Mouse (Mus musculus) stomach, postnatal 0 days (tissue): ENCODE data around the gene Tecta. TPM values are rescaled to one million over a fixed set of nuclear protein-coding genes. Genes with fewer than 3 reads are reported as not detected.

Source experiments
- ATAC-seq: fragments of 200-750 bp; cut with Nextera tagmentation; 2 replicates; pipeline ENCODE4 v1.8.0; 2017; ENCODE audit not compliant: low FRiP score, low TSS enrichment
- DNase-seq: peaks from one replicate; pipeline ENCODE4 v3.0.0-alpha.2; 2016; ENCODE audit warnings: low spot score
- H3K27ac ChIP-seq: fragments of 300-500 bp; sonication (generic); replicated peaks from 2 replicates; pipeline ENCODE4 v1.5.1; 2014; ENCODE audit warnings: mild to moderate bottlenecking, control low read depth
- H3K27me3 ChIP-seq: fragments of 300-500 bp; sonication (generic); 2 replicates; pipeline ENCODE4 v1.6.1; 2014; ENCODE audit warnings: low read length; ENCODE audit not compliant: control insufficient read depth, insufficient read depth
- H3K36me3 ChIP-seq: fragments of 300-500 bp; sonication (generic); 2 replicates; pipeline ENCODE4 v1.6.1; 2014; ENCODE audit warnings: low read length, mixed read lengths; ENCODE audit not compliant: control insufficient read depth, insufficient read depth
- H3K4me1 ChIP-seq: fragments of 300-500 bp; sonication (generic); replicated peaks from 2 replicates; pipeline ENCODE4 v1.6.1; 2014; ENCODE audit warnings: antibody characterized with exemption; ENCODE audit not compliant: control insufficient read depth, insufficient read depth
- H3K4me2 ChIP-seq: fragments of 300-500 bp; sonication (generic); replicated peaks from 2 replicates; pipeline ENCODE4 v1.6.1; 2014; ENCODE audit warnings: low read depth, mild to moderate bottlenecking, control low read depth, moderate library complexity
- H3K4me3 ChIP-seq: fragments of 300-500 bp; sonication (generic); 2 replicates; pipeline ENCODE4 v1.5.1; 2014; ENCODE audit warnings: low read depth, low read length, control low read depth
- H3K9ac ChIP-seq: fragments of 300-500 bp; sonication (generic); 2 replicates; pipeline ENCODE4 v1.6.1; 2014; ENCODE audit warnings: mild to moderate bottlenecking, low read length, control low read depth, mixed read lengths
- H3K9me3 ChIP-seq: fragments of 300-500 bp; sonication (generic); 2 replicates; pipeline ENCODE4 v1.6.1; 2016; ENCODE audit warnings: low read length; ENCODE audit not compliant: control insufficient read depth
- CTCF ChIP-seq: IDR thresholded peaks from 2 replicates; pipeline ENCODE4 v1.5.1; 2016; ENCODE audit warnings: antibody characterized with exemption, low read depth, mild to moderate bottlenecking, moderate library complexity
- EP300 ChIP-seq: optimal IDR thresholded peaks from 2 replicates; pipeline ENCODE3; 2016; ENCODE audit warnings: antibody characterized with exemption
- WGBS: fragments of 180-500 bp; shearing (Covaris S2); extraction: QIAGEN DNeasy Blood & Tissue Kit; methylation state at CpG from one replicate; pipeline ENCODE4 v1.1.7; 2014; 5-methylcytosine and 5-hydroxymethylcytosine counted together
- polyA plus RNA-seq: library from polyadenylated mRNA; unstranded; fragments of >200 nt; fragmentation: Nextera tagmentation; extraction: Ambion mirVana; gene quantifications from 2 replicates; pipeline ENCODE4 v1.2.1, GENCODE M21; 2015

Tecta gene
- polyA plus RNA-seq, 1 experiment from 2014 or later = 0.05 TPM

GRCm38 (mm10) chr9:42417352-42417952 is 17.7 kb upstream of the Tecta start:
- Histone ChIP-seq H3K36me3 (no peaks in the 10 kb centered on the region; the same call in 1 of the 2 replicates), H3K4me2 (no peak overlapping the region), H3K27me3 (no peaks in the 10 kb centered on the region), H3K9me3 (no peaks in the 10 kb centered on the region), H3K4me3 (no peak overlapping the region), H3K27ac (no peak overlapping the region), H3K9ac (no peak overlapping the region), H3K4me1 (no peaks in the 10 kb centered on the region)
- 57% methylated on average over 12 of the region's 12 CpGs for WGBS
- ATAC-seq = peak; percentile 61
- no peak for DNase-seq
- TF ChIP-seq EP300 = no peak
- no peak for TF ChIP-seq CTCF

GRCm38 (mm10) chr9:42415184-42415583 is 15.5 kb upstream of the Tecta start:
- Histone ChIP-seq H3K36me3 (no peaks in the 10 kb centered on the region; the same call in 1 of the 2 replicates), H3K9me3 (no peaks in the 10 kb centered on the region), H3K27me3 (no peaks in the 10 kb centered on the region), H3K4me3 (no peak overlapping the region), H3K4me1 (no peaks in the 10 kb centered on the region), H3K9ac (no peak overlapping the region), H3K4me2 (no peak overlapping the region), H3K27ac (no peak overlapping the region)
- ATAC-seq (no peak), DNase-seq (no peak)
- TF ChIP-seq EP300 = no peak
- no peak for TF ChIP-seq CTCF
- WGBS = 46% methylated on average over 1 of the region's 1 CpGs

- Histone ChIP-seq H3K4me2 (no peak overlapping the region), H3K4me3 (no peak overlapping the region), H3K9ac (no peak overlapping the region), H3K27ac (no peak overlapping the region), H3K27me3 (no peaks in the 10 kb centered on the region), H3K4me1 (no peaks in the 10 kb centered on the region), H3K9me3 (no peaks in the 10 kb centered on the region), H3K36me3 (no peaks in the 10 kb centered on the region; the same call in 1 of the 2 replicates)
- 63% methylated on average over 12 of the region's 12 CpGs for WGBS
- DNase-seq (no peak), ATAC-seq (no peak)
- no peak for TF ChIP-seq EP300
These were observed 13.6 kb upstream of the Tecta start for GRCm38 (mm10) chr9:42413345-42413744.

- TF ChIP-seq CTCF (no peak), EP300 (no peak)
- no peak overlapping the region for H3K4me2 ChIP-seq
These were observed 11.6 kb upstream of the Tecta start for GRCm38 (mm10) chr9:42411296-42411695.

GRCm38 (mm10) chr9:42405736-42406135 is 6.0 kb upstream of the Tecta start:
- no peak overlapping the region for H3K27ac ChIP-seq
- ATAC-seq = no peak
- no peaks in the 10 kb centered on the region for H3K27me3 ChIP-seq
- H3K36me3 ChIP-seq = no peaks in the 10 kb centered on the region
- no peaks in the 10 kb centered on the region for H3K4me1 ChIP-seq
- H3K4me3 ChIP-seq = no peak overlapping the region
- H3K9me3 ChIP-seq = no peaks in the 10 kb centered on the region
- no peak overlapping the region for H3K4me2 ChIP-seq
- TF ChIP-seq CTCF = no peak
- TF ChIP-seq EP300 = no peak
- H3K9ac ChIP-seq = no peak overlapping the region
- 58% methylated on average over 4 of the region's 4 CpGs for WGBS
- DNase-seq = no peak

More at GRCm38 (mm10) chr9:42411296-42411695, 11.6 kb upstream of the Tecta start:
- WGBS = 74% methylated on average over 6 of the region's 6 CpGs
- H3K27me3 ChIP-seq = no peaks in the 10 kb centered on the region
- no peak for ATAC-seq
- H3K9me3 ChIP-seq = no peaks in the 10 kb centered on the region
- no peak overlapping the region for H3K9ac ChIP-seq
- DNase-seq = no peak
- H3K36me3 ChIP-seq = no peaks in the 10 kb centered on the region; the same call in 1 of the 2 replicates
- H3K4me1 ChIP-seq = no peaks in the 10 kb centered on the region
- no peak overlapping the region for H3K27ac ChIP-seq
- H3K4me3 ChIP-seq = no peak overlapping the region

GRCm38 (mm10) chr9:42401486-42401885 is 1.8 kb upstream of the Tecta start:
- Histone ChIP-seq H3K27ac (no peak overlapping the region), H3K4me2 (no peak overlapping the region), H3K9me3 (no peaks in the 10 kb centered on the region), H3K36me3 (no peaks in the 10 kb centered on the region), H3K27me3 (no peaks in the 10 kb centered on the region), H3K9ac (no peak overlapping the region), H3K4me1 (no peaks in the 10 kb centered on the region), H3K4me3 (no peak overlapping the region)
- no peak for ATAC-seq
- no peak for DNase-seq
- WGBS = 79% methylated on average over 6 of the region's 6 CpGs
- TF ChIP-seq EP300 = no peak
- TF ChIP-seq CTCF = no peak
